Mouse (Mus musculus) limb, embryonic 14.5 days (tissue): ENCODE results near the gene Plxna4. TPM values are rescaled to one million over a fixed set of nuclear protein-coding genes. Genes with fewer than 3 reads are reported as not detected.
"Not testable (repeated sequence)": the region's sequence is repeated elsewhere in the genome, so short reads cannot be mapped to it uniquely, and the experiment has no call there.

Source experiments
- ATAC-seq: fragments of 200-750 bp; cut with Nextera tagmentation; 2 replicates; pipeline ENCODE4 v1.8.0; 2017; ENCODE audit warnings: low read depth, moderate number of reproducible peaks, moderate TSS enrichment; ENCODE audit not compliant: low FRiP score
- DNase-seq: peaks from one replicate; pipeline ENCODE4 v3.0.0-alpha.2; 2015; ENCODE audit warnings: low spot score
- H3K27ac ChIP-seq: fragments of 300-500 bp; sonication (generic); replicated peaks from 2 replicates; pipeline ENCODE4 v1.5.1; 2014; ENCODE audit warnings: low read depth, mild to moderate bottlenecking, low read length, moderate library complexity, mixed read lengths
- H3K27me3 ChIP-seq: fragments of 300-500 bp; sonication (generic); 2 replicates; pipeline ENCODE4 v1.6.1; 2014; ENCODE audit warnings: low read length, mixed read lengths; ENCODE audit not compliant: control insufficient read depth, insufficient read depth
- H3K36me3 ChIP-seq: fragments of 300-500 bp; sonication (generic); 2 replicates; pipeline ENCODE4 v1.6.1; 2014; ENCODE audit warnings: mild to moderate bottlenecking, low read length, moderate library complexity, mixed read lengths; ENCODE audit not compliant: control insufficient read depth, insufficient read depth
- H3K4me1 ChIP-seq: fragments of 300-500 bp; sonication (generic); 2 replicates; pipeline ENCODE4 v1.6.1; 2014; ENCODE audit warnings: antibody characterized with exemption, low read length, mixed read lengths; ENCODE audit not compliant: control insufficient read depth, insufficient read depth
- H3K4me2 ChIP-seq: fragments of 300-500 bp; sonication (generic); replicated peaks from 2 replicates; pipeline ENCODE4 v1.6.1; 2014; ENCODE audit warnings: low read depth, mild to moderate bottlenecking, low read length, moderate library complexity; ENCODE audit not compliant: severe bottlenecking
- H3K4me3 ChIP-seq: fragments of 300-500 bp; sonication (generic); replicated peaks from 2 replicates; pipeline ENCODE4 v1.5.1; 2014; ENCODE audit warnings: low read length
- H3K9ac ChIP-seq: fragments of 300-500 bp; sonication (generic); 2 replicates; pipeline ENCODE4 v1.6.1; 2014; ENCODE audit warnings: mild to moderate bottlenecking, low read depth, low read length, moderate library complexity; ENCODE audit not compliant: severe bottlenecking
- H3K9me3 ChIP-seq: fragments of 300-500 bp; sonication (generic); 2 replicates; pipeline ENCODE4 v1.6.1; 2016; ENCODE audit warnings: low read length; ENCODE audit not compliant: control insufficient read depth
- POLR2A ChIP-seq: fragments of 200-500 bp; IDR thresholded peaks from 2 replicates; pipeline ENCODE4 v1.8.0; 2012; ENCODE audit warnings: inconsistent platforms, mild to moderate bottlenecking, moderate library complexity, borderline replicate concordance; ENCODE audit not compliant: insufficient read depth, insufficient read length; ENCODE audit errors: extremely low read depth
- WGBS: fragments of 180-500 bp; shearing (Covaris S2); extraction: QIAGEN DNeasy Blood & Tissue Kit; methylation state at CpG from one replicate; pipeline ENCODE4 v1.1.7; 2014; 5-methylcytosine and 5-hydroxymethylcytosine counted together
- polyA plus RNA-seq, 2 experiments: library from polyadenylated mRNA; depleted of rRNA in 1 of 2; stranded (reverse) in 1 of 2; unstranded in 1 of 2; fragments of >200 nt; fragmentation: Nextera tagmentation in 1 of 2; extraction: Ambion mirVana in 1 of 2; gene quantifications; 2 replicates each; pipeline versions ENCODE4 v1.2.1 to v1.2.3; 2012 to 2014

Gene Plxna4
- polyA plus RNA-seq, 2 experiments, result 4.4 to 6.4 TPM

GRCm38 (mm10) chr6:32510924-32511323, 77.1 kb downstream of the Plxna4 start:
- Histone ChIP-seq H3K4me2 (no peak overlapping the region), H3K27ac (no peak overlapping the region), H3K4me3 (no peak overlapping the region), H3K4me1 (no peaks in the 10 kb centered on the region), H3K27me3 (no peaks in the 10 kb centered on the region), H3K9ac (no peak overlapping the region), H3K36me3 (no peaks in the 10 kb centered on the region), H3K9me3 (no peaks in the 10 kb centered on the region)
- ATAC-seq, result no peak
- DNase-seq, result no peak
- TF ChIP-seq POLR2A, result no peak
- 76% methylated on average over 7 of the region's 7 CpGs for WGBS

DNA sequence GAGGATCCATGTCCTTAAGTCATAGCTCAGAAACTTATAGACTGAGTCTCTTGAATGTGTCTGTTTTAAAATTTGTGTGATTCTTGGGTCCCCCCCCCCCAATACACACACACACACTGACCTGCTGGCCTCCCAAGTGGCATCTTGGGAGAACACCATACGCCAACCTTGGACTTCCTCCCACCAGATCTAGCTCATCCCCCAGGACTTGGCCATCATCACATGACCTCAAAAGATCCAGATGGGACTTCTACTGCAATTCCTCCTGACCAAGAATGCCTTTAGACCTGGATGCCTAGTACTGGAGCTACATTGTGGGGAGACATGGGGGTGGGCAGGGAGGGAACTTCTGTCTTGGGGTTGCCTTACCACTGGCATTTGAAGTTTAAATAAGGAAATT, 77.5 kb downstream of the Plxna4 start:
- no peaks in the 10 kb centered on the region for H3K36me3 ChIP-seq
- no peak for DNase-seq
- no peak overlapping the region for H3K27ac ChIP-seq
- H3K27me3 ChIP-seq, result no peaks in the 10 kb centered on the region
- no peaks in the 10 kb centered on the region for H3K4me1 ChIP-seq
- H3K4me3 ChIP-seq, result no peak overlapping the region
- H3K9me3 ChIP-seq, result no peaks in the 10 kb centered on the region
- no peak for TF ChIP-seq POLR2A
- WGBS, result 83% methylated on average over 1 of the region's 1 CpGs
- ATAC-seq, result no peak
- H3K4me2 ChIP-seq, result no peak overlapping the region
- H3K9ac ChIP-seq, result no peak overlapping the region

DNA sequence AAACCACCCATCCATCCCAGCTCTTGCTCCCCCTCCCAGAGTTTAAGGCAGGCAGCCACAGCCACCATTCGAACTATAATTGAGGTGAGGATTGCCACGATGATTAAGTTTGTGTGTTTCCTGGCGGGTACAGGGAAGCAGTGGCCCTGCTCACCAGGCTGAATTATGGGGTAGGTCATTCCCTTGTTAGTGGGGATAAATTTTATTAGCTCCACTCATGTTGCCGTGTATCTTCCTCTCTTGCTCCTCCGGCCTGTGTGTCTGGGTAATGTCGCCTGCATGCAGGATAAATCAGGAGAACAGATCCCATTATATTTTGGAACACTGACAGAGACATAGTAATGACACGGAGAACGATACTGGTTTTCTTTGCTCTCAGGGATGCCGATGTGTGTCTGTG, 78.9 kb downstream of the Plxna4 start:
- DNase-seq (no peak), ATAC-seq (no peak)
- TF ChIP-seq POLR2A, result no peak
- 48% methylated on average over 9 of the region's 9 CpGs for WGBS
- no peak overlapping the region for H3K27ac ChIP-seq
- H3K9ac ChIP-seq, result no peak overlapping the region
- no peaks in the 10 kb centered on the region for H3K36me3 ChIP-seq
- no peaks in the 10 kb centered on the region for H3K27me3 ChIP-seq
- H3K4me3 ChIP-seq, result no peak overlapping the region
- no peaks in the 10 kb centered on the region for H3K9me3 ChIP-seq
- no peaks in the 10 kb centered on the region for H3K4me1 ChIP-seq
- no peak overlapping the region for H3K4me2 ChIP-seq

GRCm38 (mm10) chr6:32504963-32505362, 83.0 kb downstream of the Plxna4 start:
- H3K4me3 ChIP-seq, result no peak overlapping the region
- no peaks in the 10 kb centered on the region for H3K36me3 ChIP-seq
- no peak overlapping the region for H3K9ac ChIP-seq
- no peak for TF ChIP-seq POLR2A
- DNase-seq (no peak), ATAC-seq (no peak)
- WGBS, result 72% methylated on average over 5 of the region's 5 CpGs
- no peaks in the 10 kb centered on the region for H3K9me3 ChIP-seq
- no peaks in the 10 kb centered on the region for H3K4me1 ChIP-seq
- H3K27me3 ChIP-seq, result no peaks in the 10 kb centered on the region
- no peak overlapping the region for H3K27ac ChIP-seq
- no peak overlapping the region for H3K4me2 ChIP-seq

- H3K27me3 ChIP-seq, H3K27ac ChIP-seq, H3K4me3 ChIP-seq, ATAC-seq, H3K36me3 ChIP-seq, H3K4me2 ChIP-seq, DNase-seq, H3K9ac ChIP-seq, H3K9me3 ChIP-seq: not testable (repeated sequence)
- H3K4me1 ChIP-seq, result peaks cover 21% of the 10 kb centered on the region
- WGBS, result 100% methylated on average over 1 of the region's 1 CpGs
These were observed 86.8 kb downstream of the Plxna4 start for GRCm38 (mm10) chr6:32501186-32501585.

DNA sequence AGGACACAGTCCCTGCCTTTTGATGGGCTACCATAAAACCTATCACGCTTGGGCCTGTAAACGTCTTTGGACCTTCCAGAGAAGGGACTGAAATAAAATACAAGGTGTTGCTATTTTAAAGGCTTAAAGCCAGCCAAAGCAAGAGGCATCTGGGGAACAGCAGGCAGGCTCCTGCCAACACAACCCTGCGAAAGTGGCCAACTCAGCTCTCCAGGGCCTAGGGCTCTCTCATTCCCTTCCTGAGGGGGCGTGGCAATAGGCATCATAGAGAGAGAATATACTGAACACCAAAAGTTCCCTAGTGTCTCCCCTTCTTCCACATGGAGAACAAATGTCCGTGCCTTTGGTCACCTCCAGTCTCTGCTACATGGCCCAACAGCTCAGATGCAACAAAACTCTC, 89.9 kb downstream of the Plxna4 start:
- no peak for TF ChIP-seq POLR2A
- H3K9ac ChIP-seq, result no peak overlapping the region
- peak; percentile 37 for DNase-seq
- 34% methylated on average over 5 of the region's 5 CpGs for WGBS
- H3K27me3 ChIP-seq, result no peaks in the 10 kb centered on the region
- H3K4me2 ChIP-seq, result no peak overlapping the region
- H3K27ac ChIP-seq, result no peak overlapping the region
- no peak overlapping the region for H3K4me3 ChIP-seq
- no peaks in the 10 kb centered on the region for H3K9me3 ChIP-seq
- H3K4me1 ChIP-seq, result peaks cover 33% of the 10 kb centered on the region
- no peaks in the 10 kb centered on the region for H3K36me3 ChIP-seq
- peak; percentile 67 for ATAC-seq
